Mouse (Mus musculus): Measurements from ENCODE around the gene Shc1.
A peak's percentile ranks its signal among the peaks of the same experiment; 100 is the strongest.
"Not testable (repeated sequence)": the region's sequence is repeated elsewhere in the genome, so short reads cannot be mapped to it uniquely, and the experiment has no call there.

The Shc1 gene

DNA sequence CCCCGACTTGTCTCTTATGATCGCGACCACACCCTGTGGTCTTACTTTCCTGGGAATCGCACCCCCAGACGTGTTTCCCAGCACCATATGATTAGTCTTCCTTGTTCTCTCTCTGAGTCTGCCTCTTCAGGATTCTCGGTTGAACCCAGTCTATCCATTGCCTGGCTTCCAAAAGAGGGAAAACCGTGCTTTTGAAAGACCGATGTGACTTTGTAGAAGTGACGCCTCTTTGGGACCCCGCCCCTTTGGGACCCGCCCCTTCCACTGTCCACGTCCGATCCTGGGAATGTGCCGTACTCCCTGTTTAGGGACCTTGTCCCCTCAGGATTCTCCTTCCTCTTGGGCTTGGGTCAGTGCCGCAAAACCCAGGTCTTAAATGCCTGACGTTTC, 613 bp downstream of the Shc1 start:
- DNase-seq (ENCODE audit: low spot score), result peak; percentile 78

DNA sequence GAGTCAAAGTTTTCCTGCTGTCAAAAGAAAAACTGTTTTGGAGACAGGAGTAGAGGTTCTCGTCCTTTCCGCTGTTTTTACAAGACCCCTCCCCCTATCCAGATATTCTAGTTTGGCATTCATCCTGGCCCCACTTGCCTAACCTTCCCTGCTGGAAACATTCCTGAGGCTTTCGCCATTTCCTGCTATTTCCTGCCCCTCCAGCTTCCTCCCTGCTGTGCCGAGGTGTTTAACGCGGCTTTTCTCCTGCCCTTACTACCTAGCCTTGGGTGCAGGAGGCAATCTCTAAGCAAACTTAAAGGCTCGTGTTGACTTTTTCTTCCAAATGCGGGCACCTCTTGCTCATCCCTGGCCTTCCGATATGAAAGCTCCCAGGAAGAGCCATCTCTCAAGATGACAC, 1.3 kb downstream of the Shc1 start:
- DNase-seq (ENCODE audit: low spot score), result peak; percentile 38

DNA sequence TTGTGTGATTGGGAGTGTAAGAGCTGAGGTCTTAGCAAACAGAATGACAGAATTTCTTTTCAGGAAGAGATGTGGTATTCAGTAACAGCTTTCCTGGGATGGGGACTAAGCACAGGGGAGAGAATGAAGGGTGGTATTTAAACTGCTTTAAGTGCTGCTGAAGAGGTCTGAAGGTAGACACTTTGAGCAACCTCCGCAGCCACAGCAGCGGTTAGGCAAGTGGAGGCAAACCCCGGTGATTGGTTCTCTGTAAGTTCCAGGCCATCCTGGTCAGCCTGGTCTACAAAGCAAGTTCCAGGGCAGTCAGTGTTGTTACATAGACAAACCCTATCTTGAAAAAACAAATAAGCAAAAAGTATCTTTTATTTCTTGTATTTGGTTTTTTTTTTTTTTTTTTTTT, 1.7 kb downstream of the Shc1 start:
- DNase-seq (ENCODE audit: low spot score), result peak; percentile 32

DNA sequence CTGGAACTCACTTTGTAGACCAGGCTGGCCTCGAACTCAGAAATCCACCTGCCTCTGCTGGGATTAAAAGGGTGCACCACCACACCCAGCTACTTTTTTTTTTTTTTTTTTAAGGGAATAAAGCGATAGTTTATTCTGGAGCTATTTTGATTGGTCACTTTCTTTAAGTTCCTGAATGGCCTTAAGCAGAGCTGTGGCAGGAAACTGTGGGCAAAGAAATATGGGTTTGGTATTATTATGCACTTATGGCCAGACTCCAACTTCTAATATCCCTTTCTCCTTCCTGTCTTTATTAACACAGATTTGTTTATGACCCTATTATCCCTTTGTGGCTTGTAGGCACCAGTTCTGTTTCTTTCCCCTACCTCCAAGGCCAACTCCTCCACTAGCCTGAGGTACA, 2.2 kb downstream of the Shc1 start:
- no peak for DNase-seq (ENCODE audit: low spot score)

DNA sequence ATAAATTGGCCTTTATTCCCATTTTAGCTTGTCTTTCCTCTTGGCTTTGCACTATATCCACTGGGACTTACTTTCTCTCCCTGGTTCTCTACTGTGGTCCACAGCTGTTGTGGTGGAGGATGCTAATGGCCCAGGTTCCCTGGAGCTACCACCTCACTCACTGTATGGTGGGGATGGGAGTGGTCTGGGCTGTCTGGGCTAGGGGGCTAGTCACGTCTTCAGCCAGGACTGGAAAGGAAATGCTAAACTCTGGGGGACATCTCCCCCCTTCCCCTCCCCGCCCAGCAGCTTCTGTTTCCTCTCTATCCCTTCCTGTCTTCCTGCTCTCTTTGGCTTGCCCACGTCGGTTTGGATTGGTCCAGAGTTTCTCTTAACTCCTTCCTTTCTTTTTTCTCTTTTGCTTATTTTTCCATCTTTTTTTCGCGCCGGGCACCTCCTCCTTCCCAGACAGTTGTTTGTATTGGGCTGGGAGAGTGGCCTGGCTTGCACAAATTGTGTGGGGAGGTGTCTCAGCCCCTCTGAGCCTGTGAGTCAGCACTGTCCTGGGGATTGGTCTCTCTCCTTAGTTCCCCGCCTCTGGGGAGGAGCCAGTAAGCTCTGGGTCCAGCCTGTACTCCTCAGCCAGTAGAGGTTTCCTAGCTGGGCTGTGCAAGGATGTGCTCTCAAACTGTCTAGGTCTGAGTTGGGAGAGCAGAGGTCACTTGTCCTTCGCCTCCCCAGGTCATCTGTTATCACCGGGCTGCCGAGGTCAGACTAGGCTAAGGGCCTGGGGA, 2.9 kb downstream of the Shc1 start:
- peak; percentile 93 for DNase-seq (ENCODE audit: low spot score)

DNA sequence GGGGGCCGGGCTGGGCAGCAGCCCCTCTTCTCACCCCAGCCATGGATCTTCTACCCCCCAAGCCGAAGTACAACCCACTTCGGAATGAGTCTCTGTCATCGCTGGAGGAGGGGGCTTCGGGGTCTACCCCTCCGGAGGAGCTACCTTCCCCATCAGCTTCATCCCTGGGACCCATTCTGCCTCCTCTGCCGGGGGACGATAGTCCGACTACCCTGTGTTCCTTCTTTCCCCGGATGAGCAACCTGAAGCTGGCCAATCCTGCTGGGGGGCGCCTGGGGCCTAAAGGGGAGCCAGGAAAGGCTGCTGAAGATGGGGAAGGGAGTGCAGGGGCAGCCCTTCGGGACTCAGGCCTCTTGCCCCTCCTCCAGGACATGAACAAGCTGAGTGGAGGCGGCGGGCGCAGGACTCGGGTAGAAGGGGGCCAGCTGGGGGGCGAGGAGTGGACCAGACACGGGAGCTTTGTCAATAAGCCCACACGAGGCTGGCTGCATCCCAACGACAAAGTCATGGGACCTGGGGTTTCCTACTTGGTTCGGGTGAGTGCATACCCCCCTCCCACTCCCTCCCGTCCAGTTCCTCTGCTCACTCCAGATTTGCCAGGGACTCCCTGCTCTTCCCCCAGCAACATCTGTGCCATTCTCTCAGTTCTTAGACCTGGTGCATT, 3.7 kb downstream of the Shc1 start:
- DNase-seq (ENCODE audit: low spot score), result peak; percentile 54

DNA sequence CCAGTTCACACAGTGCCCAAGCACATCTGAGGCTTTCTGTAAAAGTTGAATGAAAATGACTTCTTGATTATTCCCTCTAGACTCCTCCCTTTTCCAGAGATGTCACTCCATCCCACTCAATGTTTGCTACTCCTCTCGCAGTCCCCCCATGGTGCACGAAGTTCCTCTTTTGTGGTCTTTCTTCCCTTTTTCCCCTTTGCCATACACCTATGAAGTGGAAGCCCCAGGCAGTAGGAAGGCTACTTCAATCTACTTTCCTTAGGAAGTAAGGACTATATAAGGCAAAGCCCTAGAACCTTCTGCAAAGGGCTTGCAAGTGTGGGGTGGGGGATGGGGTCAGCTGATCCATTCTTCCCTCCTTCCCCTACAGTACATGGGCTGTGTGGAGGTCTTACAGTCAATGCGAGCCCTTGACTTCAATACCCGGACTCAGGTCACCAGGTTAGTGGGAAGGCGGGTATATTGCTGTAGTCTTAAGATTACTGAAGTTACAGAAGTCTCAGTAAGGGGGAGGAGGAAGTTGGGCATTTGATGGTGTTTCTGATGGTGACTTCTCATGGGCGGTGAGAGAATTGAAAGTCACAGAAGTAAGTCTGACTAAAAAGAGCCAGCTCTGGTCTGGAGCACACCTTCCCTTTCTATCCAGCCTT, 4.4 kb downstream of the Shc1 start:
- DNase-seq (ENCODE audit: low spot score), result no peak

DNA sequence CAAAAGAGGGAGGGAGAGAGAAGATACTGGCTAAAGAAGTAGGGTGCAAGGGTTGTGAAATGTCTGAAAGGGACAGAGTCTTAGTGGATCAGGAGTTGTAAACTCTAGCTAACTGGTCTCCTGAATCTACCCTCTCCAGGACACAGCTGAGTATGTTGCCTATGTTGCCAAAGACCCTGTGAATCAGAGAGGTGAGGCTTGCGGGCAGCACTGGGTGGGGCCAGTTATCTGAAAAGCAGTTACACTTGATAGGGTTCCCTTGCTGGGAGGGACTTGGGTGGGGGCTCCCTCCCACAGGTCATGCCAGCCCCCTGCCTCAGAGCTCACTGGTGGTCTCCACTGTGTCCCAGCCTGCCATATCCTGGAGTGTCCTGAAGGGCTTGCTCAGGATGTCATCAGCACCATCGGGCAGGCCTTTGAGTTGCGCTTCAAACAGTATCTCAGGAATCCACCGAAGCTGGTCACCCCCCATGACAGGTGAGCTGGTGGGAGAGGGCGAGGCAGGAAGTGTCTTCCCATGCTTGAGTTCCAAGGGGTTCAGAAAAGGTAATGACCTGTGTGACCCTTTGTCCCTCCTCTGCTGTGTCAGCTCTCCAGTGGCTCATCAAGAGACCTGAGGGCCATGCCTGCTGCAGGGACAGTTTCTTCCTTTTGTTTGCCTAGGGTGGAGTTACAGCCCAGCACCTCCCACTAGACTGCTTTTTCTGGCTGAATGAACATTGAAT, 6.3 kb downstream of the Shc1 start:
- DNase-seq (ENCODE audit: low spot score), result no peak

DNA sequence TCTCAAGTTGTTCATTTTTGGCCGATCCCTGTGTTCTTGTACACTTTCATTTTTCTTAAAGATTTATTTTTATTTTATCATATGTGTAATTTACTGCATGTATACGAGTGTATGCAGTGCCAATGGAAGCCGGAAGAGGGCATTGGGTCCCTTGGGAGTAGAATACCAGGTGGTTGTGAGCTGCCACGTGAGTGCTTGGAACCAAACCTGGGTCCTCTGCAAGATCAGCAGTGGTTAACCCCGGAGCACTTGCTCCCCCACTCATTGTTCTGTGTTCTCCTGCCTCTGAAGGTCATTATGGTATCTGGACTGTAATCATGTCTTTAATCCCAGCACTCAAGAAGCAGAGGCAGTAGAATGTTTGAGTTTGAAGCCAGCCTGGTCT, 6.9 kb downstream of the Shc1 start:
- no peak for DNase-seq (ENCODE audit: low spot score)

DNA sequence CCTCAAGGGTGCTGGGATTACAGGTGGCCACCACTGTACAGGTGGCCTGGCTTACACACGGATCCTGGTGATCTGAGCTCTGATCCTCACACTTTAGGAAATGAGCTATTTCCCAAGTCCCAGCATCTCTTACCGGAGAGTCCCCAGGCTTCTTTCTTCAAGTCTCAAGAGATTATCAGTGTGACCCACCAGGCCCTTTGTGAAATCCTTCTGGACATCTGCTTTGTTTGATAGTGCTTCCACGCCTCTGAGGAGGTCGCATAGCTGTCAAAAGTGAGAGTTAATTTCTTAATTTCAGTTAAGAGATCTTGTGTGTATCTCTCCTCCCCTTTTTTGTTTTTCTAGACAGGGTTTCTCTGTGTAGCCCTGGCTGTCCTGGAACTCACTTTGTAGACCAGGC, 7.6 kb downstream of the Shc1 start:
- no peak for DNase-seq (ENCODE audit: low spot score)

DNA sequence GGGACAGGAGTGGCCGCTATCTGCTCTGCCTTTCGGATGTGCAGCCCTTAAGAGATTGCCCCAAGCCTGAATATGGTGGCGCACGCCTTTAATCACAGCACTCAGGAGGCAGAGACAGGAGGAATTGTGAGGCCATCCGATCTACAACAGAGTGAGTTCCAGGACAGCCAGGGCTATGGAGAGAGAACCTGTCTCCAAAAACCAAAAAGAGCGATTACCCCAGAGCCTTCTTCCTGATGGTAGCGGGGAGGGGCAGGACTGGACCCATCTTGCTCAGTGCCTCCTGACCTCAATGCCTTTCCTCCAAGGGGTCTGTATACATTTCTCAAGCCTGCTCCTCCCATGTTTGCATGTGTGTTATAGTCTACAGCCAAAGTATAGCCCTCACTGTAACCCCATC, 10.8 kb downstream of the Shc1 start:
- DNase-seq (ENCODE audit: low spot score), result not testable (repeated sequence)

DNA sequence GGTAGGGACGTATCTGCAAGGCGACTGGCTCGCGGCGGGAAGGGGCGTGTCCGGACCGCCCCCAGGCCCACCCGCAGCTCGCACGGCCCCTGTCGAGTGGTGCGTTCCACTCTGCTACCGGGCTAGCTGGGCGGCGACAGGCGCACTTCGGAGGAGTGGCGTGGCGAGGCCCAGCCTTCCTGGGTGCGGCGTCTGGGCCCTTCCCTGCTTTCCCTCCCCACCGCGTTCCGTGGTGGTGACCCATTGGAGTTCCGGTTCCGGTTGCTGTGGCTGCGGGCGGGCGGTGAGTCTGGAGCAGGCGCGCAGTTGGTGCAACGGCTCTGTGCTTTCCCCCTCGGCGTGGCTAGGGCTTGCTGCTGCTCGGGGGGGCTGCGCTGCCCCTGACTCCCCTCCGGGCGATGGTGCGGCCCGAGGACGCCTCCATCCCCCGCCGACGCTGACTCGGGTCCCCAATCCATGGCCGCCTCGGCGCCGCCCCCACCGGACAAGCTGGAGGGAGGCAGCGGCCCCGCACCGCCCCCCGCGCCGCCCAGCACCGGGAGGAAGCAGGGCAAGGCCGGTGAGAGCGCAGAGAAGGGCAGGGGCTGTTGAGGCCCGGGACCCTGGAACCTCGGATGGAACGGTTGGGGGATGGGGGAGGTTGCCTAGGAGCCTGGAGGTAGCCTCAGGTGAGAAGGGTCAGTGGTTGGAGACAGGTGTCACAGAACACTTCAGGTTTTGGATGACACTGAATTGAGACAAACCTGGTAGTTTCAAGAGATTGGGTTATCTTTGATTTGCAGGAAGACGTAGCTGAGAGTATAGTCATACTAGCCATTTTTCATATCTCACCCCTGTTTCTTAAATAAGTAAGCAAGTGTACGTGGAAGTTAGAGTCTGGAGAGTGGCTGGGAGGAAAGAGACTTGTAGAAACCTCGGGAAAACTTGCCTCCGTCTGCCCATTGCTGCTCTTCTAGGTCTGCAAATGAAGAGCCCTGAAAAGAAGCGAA, 12.2 kb downstream of the Shc1 start, which contains the start of gene Pygo2:
TSS of gene Pygo2 (plus strand) at position 44 of the 989 bp plus-strand sequence.
- DNase-seq (ENCODE audit: low spot score), result peak; percentile 96

DNA sequence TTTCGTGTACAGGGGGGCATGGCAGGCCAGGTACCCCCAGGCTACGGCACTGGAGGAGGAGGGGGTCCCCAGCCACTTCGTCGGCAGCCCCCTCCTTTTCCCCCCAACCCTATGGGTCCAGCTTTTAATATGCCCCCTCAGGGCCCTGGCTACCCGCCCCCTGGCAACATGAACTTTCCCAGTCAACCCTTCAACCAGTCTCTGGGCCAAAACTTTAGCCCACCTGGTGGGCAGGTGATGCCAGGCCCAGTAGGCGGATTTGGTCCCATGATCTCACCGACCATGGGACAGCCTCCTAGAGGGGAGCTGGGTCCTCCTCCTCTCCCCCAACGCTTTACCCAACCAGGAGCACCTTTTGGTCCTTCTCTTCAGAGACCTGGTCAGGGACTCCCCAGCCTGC, 14.4 kb downstream of the Shc1 start:
- no peak for DNase-seq (ENCODE audit: low spot score)

DNA sequence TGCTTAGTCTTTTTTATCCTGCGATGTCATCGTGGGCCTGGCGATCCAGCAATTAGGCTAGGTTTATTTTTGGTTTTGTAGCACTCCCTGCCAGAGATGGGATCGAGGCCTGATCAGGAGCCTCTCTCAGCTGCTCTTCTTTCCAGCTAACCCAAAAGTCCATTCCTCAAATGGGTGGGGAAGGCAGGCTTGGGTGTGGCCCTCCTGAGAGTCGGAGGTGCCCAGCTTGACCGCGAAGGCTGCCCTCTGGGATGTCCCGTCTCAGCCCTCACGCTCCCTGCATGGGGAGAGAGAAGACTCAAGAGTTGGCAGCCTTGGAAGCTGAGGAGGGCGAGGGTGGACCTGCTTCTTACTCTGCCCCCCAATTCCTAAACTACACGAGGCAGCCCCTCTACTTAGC, 16.3 kb downstream of the Shc1 start:
- no peak for DNase-seq (ENCODE audit: low spot score)

DNA sequence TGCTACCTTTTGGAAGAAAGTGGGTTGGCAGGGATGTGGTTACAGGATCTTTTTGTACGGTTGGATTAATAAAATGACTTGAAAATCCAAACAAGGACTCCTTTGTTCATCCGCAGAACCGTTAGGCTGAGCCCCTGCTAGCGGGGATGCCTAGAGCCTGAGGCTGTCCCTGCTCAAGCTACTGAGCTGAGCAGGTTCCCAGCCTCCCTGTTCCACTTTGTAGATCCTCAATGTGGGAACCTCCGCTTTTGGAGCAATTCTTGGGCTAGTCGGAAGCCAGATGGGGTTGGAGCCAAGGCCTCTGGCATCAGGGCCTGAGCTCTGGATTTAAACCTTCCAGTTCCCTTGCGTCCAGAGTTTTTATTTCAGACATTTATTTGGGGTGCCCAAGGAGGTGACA, 16.8 kb downstream of the Shc1 start:
- no peak for DNase-seq (ENCODE audit: low spot score)

DNA sequence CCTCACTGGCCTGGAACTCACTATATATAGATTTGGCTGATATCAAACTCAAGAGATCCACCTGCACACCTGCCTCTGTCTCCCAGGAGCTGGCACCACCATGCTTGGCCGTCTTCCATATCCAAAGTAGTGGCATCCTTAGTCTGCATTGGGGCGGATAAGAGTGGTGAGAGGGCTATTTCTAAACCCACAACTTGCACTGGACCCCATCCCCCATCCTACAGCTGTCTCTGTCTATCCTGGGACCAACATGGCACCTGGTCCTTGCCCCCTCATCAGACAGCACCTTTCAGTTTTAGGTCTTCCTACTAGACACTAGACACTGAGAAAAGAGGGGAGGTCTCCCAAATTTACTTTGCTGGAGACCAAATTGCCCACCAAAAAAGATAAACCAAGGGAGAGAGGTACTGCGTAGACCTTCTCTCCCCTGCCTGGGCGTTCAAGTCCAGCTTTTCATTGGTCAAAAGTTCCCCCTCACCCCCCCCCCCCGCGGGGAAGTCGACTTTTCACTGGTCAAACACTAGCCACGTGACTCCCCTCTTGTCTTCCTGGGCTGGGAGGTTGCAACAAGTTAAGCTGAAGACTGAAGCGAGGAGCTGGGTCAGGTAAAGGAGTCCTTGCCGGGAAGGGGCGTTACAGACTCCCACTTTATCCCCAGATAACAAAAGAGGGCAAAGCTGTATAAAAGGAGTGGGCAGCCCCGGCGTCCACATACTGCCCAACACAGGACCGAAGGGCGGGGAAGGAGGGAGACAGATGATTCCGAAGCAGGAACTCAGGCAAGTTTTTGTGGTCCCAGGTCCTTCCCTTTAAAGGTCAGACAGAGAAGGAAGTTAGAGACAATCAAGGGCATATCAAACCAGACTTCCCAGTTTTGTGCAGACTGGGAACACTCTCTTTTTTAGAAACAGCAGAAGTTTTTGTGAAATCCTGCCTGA, 18.2 kb downstream of the Shc1 start, which contains the start of gene Pbxip1:
TSS of gene Pbxip1 (plus strand) at position 531 of the 938 bp plus-strand sequence.
- DNase-seq (ENCODE audit: low spot score), result no peak

DNA sequence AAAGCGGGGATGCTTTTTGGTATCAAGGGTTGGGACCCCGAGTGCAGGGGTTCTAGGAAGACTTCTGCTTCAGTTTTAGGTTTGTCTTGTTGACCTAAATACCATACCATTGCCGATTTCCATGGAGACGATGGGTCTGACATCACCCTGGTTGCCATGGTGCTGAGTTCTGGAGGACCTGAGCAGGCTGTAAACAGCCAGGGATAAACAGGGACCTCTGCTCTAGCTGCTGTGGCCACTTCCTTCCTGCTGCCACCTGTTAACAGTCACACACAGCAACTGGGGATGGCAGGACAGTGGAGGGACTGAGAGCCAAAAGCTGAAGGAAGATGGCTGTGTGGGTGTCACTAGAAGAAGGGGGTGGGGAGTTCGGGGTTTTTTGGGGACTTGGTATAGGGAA, 19.0 kb downstream of the Shc1 start:
- DNase-seq (ENCODE audit: low spot score), result peak; percentile 70

DNA sequence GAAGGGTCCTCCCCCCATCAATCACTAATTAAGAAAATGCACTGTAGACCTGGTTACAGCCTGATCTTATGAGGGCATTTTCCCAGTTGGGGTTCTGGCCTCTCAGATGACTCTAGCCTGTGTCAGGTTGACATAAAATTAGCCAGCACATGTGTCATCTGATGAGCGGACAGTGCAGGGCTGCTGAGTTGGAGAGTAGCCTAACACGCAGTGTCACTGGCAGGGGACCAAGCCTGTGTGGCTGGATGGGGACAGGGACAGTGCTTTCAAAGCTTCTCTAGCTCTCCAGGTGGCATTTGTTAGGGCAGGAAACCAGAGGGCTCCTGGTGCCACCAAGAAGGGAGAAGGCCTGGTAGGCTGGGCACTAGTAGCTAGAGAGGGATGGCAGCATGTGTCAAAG, 22.4 kb downstream of the Shc1 start:
- no peak for DNase-seq (ENCODE audit: low spot score)

DNA sequence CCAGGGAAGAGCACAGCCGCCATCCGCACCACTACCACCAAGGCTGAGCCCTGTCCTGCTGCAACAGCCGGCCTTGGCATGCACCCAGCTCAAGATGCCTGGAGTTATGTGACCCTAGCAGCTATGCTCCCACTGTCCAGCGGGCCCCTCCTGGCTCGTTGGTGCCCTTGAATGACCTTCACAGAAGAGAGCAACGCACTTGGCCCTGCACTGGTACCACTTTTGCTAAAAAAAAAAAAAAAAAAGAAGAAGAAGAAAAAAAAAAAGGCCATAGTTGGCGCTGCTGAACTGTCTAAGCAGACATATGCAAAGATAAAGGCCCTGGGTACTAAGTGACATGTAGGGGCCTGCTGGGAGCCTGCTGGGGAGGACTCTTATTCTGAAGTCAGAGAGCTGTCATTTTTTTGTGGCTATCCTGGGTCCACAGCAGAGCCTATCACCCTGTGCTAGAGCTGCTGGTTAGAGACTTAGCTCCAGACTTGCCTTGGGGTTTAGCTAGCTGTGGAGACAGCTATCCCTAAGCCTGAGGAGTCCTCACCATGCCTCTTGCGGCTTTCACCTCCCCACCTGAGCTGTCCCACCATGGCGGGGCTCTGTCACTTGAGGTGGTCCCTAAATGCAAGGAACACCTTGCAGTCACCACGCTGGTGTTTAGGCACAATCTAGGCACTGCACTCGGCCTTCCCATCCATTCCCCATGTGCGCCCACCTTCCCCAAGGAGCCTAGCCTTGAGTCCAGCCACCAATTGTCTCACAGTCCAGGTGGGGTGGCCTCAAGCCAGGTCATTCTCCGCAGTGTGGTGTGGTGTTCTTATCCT, 30.7 kb downstream of the Shc1 start:
- peak; percentile 91 for DNase-seq (ENCODE audit: low spot score)
